21 mouse cellular contexts compared by ENCODE assay signal in the genomic region with DNA sequence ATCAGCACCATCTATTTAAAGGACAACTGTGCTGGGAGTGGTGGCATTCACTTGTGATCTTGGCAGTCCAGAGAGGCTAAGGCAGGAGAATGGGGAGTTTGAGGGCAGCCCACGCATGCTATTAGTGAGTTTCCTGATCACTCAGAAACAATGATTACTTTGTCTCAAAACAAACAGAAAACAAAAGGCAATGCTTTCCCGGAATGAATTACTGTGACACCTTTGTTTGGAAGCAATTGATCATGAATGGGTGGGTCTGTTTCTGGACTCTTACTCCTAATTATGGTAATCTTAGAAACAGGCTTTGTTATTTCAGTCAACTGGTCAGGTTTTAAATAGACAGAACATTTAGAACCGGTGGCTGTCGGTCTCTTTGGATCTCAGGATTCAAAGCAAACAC.
DNase-seq lines count a peak whose midpoint lies in the region; ATAC-seq lines count a peak whose summit lies in the region.
"Had no signal": no experiment of that assay in that cellular context is flagged by ENCODE, and none has a peak within 500 bp of the region (broad histone marks: within the 10 kb centered on the region; RNA-seq: fewer than 3 reads in every experiment).

No protein-coding gene starts in this region.

- no peak for DNase-seq in frontal cortex, postnatal 10 days (ENCODE audit: low spot score in 2 of 2)
- DNase-seq in ES-CJ7 (ENCODE audit: low read depth, low spot score) (peak; percentile 74), ZHBTc4 (ENCODE audit: low read depth, low spot score) (peak; percentile 76)
- DNase-seq in retina, embryonic 14.5 days (ENCODE audit: low spot score), result peak; percentile 53
- DNase-seq in gastrocnemius, adult 8-10 months (ENCODE audit: low spot score in 2 of 2), result no peak
- no peak for DNase-seq in kidney, postnatal 25 days
- DNase-seq: adrenal gland, postnatal 14 days; B cell, adult 2 months; cerebellum, adult 11-12 months; cerebellum, postnatal 14 days; heart, adult 18-20 months; heart, postnatal 36 days; layer of hippocampus, postnatal 36 days; liver; liver, postnatal 0 days; lung, postnatal 14 days had no signal

- ATAC-seq in frontal cortex, adult (ENCODE audit: low TSS enrichment), result peak; percentile 29; the same call in 1 of the 2 replicates
- ATAC-seq: hindbrain, embryonic 16.5 days; intestine, embryonic 16.5 days; liver, postnatal 0 days; midbrain, embryonic 16.5 days; Patski had no signal

Comparison
In these comparisons a context has a peak if more than half of its experiments do, and no peak if none do; other contexts are left out.
1. DNase-seq: peak in ES-CJ7 (single experiment), ZHBTc4 (single experiment) and retina, embryonic 14.5 days (single experiment); none in frontal cortex, postnatal 10 days (0 of 2), gastrocnemius, adult 8-10 months (0 of 2) and kidney, postnatal 25 days (0 of 2).